Mouse (Mus musculus): ENCODE data around the gene Hspb9.

Gene Hspb9

DNA sequence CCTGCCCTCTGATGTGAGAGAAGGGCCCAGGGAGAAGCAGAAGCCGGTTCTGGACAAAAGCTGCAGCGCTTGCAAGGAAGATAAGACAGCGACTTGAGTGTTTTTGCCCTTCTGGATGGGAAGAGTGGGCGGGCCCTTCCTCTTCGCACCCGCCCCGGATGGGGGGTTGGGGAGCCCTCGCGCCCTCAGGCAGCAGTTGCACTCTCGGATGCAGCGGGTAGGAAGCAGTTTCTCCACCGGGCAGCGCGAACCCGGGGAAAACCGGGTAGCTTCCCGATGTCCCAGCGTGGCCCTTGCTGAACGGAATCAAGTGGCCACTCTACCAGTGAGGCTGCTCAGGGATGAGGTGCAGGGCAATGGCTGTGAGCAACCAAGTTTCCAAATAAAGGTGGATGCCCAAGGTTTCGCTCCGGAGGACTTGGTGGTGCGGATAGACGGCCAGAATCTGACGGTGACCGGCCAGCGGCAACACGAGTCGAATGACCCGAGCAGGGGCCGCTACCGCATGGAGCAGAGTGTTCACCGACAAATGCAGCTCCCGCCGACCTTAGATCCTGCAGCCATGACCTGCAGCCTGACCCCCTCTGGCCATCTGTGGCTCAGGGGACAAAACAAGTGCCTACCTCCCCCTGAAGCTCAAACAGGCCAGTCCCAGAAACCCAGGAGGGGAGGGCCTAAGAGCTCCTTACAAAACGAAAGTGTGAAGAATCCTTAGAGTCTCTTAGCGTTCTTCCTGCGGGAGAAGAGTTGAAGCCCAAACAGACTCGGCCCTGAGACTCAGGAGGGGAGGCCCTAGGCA is at the start of gene Hspb9:
TSS of gene Hspb9 (plus strand) at position 116 of the 799 bp plus-strand sequence.
- DNase-seq (ENCODE audit: low read depth, low spot score) = peak; percentile 87

DNA sequence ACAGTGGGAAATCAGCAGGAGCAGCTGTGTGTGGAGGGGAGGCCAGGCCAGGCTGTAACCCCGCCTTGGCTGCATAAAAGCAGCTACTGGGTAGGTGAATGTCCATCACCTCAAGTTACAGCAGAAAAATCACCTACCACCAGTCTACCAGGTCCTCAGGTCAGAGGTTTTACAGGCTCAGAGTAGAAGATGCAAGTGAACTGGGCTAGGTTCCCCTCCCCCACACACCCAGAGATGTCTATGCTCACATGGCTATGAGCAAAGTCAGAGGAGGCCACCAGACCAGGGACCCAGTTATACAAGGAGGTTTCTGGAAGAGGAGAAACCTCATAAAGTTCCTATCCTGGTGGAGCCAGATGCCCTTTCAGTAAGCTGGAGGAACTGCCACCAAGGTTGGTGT is 42.6 kb upstream of the Hspb9 start:
- DNase-seq (ENCODE audit: low read depth, low spot score) = no peak

DNA sequence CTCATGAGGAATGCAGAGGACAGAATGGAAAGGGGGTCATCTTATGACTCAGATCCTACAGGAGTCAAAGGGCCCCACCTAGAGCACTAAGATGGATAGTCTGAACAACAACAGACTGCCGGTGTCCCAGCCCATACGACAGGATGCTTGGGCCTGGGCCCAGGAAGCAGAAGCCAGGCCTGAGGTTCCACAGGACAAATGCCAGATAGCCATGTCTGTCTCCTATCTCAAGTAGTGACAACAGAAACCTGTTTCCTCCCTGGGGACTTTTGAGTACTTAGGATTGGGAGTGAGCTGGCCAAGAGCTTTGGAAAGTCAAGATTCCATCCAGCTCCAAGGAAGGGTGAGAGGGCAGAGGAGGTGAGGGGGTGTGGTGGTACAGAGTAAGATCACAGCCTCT is 41.7 kb upstream of the Hspb9 start:
- DNase-seq (ENCODE audit: low read depth, low spot score) = no peak

DNA sequence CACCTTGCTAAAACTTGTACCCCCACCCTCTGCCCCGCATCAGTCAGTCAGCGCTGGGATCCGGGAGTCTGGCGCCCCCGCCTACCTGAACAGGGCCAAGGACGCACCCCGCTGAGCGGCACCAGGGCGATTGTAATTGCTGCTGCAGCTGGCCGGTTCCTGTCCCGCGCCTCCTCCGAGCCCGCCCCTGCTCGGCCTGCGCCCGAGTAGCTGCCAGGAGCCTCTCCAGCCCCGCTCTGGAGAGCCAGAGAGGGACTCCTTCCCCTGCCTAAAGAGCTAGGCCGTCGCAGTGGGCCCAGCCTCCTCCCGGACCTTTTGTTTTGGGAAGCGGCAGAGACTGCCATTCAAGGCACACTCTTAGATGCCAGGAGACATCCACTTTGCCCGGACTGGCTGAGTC is 40.5 kb upstream of the Hspb9 start:
- no peak for DNase-seq (ENCODE audit: low read depth, low spot score)

DNA sequence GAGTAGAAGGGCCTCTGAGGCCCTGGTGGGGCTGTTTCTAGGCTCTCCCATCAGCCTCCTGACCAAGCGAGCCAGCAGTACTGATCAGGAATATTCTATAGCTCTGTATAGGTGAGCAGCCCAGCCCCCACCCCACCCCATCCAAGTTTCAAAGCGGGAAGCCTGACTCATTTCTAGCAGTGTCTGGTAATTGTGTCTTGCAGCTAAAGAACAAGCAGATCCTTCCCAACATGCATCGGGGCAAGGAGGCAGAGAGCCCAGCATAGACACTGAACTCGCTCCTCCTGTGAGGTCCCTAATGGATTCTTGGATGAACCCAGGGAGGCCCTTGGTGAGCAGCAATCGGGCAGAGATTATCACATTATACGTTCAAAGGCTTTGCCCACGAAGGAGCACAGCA is 35.8 kb upstream of the Hspb9 start:
- no peak for DNase-seq (ENCODE audit: low read depth, low spot score)

DNA sequence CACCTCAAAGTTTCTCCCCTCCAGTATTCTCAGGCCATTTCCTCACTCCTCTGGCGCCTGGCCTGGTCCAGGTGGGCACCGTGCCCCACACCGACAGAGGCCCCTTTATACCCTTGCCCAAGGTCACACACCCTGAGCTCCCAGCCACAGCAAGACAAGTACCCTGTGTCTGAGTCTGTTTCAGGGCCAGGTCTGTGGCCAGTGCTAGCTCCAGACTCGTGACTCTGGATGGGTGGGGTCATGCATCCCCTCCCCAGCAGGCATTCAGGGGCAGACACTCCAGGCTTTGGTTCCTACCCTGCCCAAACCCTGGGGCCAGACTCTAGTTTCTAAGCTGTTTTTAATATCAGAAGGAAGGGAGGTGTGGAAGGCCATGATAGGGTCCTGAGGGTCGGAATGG is 31.8 kb upstream of the Hspb9 start:
- no peak for DNase-seq (ENCODE audit: low read depth, low spot score)

DNA sequence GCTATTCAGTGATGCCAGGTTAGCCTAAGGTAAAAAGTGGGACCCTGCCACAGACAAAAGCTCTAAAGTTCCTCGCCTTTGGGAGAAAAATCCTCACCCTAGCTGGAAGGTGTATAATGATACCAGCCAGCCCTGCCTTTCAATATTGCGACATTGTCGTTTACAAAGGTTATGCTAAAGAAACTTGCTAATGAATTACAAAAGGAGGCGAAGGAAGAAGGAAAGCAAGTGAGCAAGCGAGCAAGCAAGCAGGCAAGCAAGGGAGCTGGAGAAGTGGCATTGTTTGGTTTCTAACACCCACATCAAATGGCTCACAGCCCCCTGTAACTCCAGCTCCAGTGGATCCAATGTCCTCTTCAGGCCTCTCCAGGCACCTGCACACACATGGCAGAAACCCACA is 31.1 kb upstream of the Hspb9 start:
- DNase-seq (ENCODE audit: low read depth, low spot score) = no peak

DNA sequence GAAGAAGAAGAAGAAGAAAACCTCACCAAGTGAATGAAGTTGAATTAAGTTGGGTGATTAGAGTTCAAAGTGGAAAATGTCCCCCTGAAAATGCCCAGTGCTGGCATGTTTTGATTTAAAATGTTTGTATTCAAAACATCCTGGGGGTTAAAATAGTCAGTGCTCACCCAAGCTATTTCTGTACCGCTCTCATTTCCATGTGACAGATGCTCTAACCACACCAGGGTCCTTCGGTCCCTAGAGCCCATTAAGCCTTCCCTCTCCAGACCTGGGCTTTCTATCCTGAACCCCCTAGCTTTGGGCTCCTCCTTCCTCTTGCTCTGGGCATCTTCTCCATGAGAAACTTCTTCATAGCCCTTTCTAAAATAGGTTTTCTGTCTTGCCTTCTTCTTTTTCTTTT is 29.6 kb upstream of the Hspb9 start:
- DNase-seq (ENCODE audit: low read depth, low spot score) = no peak

DNA sequence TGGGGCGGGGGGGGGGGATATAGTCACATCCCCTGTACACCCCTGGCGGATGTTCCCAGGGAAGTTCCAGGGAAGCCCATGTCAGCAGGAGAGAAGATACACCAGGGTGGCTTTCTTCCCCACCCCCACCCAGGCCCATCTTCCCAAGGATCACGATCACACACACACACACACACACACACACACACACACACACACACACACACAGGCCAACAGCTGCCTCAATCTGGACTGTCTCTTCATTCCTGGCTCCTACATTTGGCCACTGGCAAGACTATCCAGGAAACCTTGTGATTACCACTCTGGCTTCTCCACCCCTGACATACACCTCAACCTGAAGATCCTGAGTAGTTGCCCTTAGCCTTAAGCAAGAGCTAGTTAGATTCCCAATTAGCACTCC is 28.3 kb upstream of the Hspb9 start:
- no peak for DNase-seq (ENCODE audit: low read depth, low spot score)

DNA sequence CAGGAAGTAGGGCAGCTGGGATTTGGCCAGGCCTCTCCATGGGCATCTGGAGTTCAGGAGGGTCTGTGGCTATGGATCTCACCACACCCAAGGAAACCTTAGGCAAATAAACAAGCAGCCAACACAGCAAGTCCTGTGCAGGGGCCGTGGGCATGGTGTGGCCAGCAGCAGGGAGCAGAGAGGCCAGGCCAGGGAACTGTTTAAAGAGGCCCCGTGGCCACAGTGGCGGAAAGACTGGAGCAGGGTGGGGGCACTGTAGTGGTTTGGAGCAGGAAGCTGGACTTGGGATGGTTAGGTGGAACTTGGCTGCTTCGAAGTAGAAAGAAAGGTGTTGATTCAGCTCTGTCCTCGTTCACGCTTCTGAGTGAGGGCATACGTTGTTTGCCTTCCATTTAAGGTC is 26.4 kb upstream of the Hspb9 start:
- no peak for DNase-seq (ENCODE audit: low read depth, low spot score)

DNA sequence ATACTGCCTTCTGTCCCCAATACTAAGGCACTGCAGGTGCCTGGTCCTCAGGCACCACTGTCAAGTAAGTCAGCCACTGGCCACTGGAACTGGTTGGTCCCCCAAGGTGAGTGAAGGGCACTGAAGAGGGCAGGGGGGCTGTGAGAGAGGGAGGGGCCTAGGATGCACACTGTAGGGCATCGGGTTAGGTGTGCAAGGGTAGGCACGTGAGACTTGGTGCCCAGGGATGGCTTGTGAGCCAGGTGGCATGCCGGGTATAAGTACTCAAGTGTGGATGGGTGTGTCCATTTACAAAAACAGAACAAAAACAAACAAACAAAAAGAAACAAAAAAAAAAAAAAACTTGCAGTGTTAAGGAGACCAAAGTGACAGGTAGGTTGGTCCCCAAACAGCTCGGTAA is 25.2 kb upstream of the Hspb9 start:
- no peak for DNase-seq (ENCODE audit: low read depth, low spot score)

DNA sequence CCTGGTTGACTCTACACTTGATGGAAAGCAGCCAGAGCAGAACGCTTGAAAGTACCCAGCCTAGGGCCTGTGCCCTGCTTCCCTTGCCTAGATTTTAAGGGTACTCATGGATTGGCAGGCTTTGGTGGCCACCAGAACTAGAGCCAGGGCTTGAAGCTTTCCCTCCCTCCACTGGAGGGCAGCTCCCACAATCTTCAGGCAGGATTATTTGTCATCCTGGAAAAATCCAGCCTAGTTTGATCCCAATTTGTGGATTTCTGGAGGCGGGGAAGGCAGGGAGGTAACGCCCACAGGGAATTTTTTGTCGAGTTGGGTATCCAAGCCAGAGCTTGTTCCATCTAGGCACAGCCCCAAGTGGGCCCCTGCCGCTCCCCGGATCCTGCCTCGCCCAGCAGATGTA is 23.3 kb upstream of the Hspb9 start:
- DNase-seq (ENCODE audit: low read depth, low spot score) = no peak

DNA sequence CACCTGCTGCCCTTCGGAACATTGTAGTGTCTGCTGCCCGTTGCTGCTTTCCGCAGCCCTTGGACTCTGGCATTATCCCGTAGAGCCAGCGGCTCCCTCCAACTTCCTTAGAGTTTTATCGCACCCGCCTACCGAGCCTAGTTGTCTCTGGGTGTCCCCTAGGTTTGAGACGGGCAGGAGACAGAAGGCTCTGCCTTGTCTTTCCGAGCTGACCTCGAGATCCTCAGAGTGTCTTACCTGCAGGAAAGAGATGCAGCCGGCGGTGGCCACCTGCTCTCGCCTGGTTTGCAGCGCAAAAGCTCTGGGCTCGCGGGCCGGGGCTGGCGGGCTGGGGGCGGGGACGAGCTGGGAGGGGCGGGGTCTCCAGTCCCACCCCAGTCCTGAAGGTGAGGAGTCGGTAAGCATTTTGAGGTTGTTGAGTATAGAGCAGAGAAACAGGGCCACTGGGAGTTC is 21.5 kb upstream of the Hspb9 start, which contains the start of gene Zfp385c:
TSS of gene Zfp385c (minus strand) at position 292 of the 453 bp plus-strand sequence.
- peak; percentile 51 for DNase-seq (ENCODE audit: low read depth, low spot score)

DNA sequence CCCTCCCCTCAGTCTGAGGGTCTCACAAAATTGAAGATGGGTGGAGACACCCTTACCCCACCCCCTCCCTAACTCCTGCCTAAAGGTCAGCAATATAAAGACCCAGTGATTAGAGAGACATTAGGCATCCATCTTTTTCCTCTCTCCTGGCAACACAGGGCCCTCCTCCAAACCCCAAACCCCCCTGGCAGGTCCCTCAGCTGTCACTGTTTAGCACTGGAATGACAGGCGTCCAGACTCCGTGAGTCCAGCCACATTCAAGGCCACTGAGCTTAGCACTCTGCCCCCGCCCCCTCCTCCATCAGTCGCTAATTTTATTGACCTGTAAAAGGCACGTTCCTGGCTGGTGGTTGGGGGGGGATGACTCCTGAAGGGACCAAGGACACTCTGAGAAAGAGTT is 20.5 kb upstream of the Hspb9 start:
- no peak for DNase-seq (ENCODE audit: low read depth, low spot score)

DNA sequence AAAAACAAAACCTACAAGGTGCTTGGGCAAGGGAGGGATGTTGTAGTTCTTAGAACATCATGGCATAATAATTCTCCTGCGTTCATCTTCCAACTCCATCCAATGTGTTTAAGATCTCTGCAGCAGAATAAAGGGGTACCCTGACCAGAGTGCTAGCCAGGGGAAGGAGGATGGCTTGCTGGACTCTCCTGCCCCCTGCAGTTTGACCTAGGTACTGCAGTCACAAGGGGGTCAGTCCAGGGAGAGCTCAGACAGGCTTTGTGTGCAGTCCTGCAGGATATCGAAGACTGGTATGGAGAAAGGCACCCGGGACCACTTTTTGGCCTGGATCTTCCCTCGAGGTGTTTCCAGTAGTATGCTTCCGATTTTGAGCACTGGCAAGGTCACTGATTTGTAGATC is 18.7 kb upstream of the Hspb9 start:
- peak; percentile 81 for DNase-seq (ENCODE audit: low read depth, low spot score)

DNA sequence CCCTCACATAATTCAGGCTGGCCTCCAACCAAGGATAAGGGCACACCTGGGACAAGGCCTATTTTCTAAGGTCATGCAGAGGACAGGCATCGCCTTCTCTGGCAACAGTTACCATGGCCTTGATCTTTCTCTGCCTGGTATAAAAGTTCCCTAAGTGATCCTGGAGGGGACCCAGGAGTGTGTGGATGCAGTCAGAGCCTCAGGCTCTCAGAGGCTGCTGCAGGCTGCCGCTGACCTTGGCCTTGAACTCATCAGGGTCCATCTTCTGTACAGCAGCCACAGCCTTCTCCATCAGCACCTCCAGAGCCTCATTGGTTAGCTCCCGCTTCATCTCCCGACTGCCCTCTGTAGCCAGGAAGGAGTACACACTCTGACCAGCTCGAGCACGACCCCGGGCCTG is 15.7 kb upstream of the Hspb9 start:
- DNase-seq (ENCODE audit: low read depth, low spot score) = no peak

DNA sequence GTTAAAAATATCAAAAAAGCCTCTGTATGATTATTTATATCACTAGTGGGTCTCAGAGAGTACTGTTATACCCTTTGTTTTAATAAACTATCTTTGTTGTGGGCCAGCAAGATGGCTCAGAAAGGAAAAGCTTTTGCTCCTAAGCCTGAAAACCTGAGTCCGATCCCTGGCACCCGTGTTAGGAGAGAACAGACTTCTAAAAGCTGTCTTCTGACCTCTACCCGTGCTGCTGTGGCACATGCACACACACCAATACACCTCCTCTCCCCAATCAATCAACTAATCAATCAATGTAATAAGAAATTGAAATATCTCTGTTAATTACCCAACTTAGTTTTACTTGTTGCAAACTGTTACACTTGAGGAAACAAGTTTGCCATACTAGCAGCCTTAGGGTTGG is 12.9 kb upstream of the Hspb9 start:
- no peak for DNase-seq (ENCODE audit: low read depth, low spot score)

DNA sequence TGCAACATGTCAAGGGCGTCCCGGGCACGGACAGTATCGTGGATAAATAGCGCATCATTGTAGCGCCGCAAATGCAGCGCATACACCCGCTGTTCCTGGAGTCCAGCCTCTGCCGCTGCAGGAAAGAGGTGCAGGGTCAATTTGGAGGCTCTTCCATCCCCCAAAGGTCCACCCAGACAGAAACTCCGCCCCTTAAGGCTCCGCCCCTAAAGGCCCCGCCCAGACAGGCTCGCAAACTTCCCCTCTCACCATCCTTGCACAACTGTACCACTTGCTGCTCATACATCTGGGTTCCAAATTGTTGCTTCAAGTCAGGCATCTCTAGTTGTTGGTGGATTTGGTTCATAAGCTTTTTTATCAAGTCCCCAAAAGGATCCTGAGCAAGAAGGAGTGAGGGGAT is 12.3 kb upstream of the Hspb9 start:
- peak; percentile 43 for DNase-seq (ENCODE audit: low read depth, low spot score)

DNA sequence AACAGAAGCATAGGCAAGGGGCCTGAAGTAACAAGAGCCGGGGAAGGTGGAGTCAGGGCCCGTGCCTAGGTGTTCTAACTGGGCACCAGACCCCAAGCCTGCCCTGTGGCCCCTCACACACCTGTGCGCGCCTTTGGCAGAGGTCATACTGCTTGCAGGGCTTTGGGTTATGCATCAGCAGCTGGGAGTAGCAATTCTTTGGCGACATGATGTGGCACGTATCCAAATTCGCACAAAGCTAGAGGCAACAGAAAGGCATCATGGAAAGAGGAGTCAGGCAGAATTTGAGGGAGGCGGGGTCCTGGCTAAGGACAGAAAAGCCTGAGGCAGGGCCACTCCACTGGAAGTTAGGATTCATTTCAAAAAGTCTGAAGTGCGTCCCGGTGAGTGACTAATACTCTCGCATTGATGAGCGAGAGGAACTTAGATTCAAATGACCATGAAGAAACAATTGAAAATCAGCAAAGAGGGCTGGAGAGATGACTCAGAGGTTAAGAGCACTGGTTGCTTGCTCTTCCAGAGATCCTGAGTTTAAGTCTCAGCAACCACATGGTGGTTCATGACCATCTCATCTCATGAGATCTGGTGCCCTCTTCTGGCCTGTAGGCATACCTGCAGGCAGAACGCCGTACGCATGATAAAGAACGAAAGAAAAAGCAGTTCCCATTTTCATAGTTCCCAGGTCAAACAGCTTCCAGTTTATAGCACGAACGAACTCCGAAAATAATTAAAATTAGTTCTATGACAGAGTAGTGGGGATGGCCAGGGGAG is 11.4 kb upstream of the Hspb9 start:
- DNase-seq (ENCODE audit: low read depth, low spot score) = peak; percentile 90

DNA sequence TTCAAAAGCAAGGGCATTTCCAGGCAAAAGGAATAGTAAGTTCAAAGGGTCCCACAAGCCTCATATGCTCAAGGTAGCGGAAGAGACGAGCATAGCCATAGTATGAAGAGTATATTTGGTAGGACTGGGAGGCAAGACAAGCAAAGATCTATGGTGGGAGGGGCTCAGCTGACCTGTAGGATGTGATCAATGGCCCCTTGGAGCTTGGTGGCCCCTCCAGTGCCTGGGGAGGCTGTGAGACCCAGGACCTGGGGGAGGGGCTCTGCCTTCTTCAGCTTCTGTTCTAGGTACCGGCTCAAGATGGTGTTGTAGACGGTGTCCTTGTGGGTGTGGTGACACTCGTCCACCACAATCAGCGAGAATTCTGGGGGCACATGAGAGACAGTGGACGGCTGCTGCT is 10.7 kb upstream of the Hspb9 start:
- peak; percentile 35 for DNase-seq (ENCODE audit: low read depth, low spot score)

DNA sequence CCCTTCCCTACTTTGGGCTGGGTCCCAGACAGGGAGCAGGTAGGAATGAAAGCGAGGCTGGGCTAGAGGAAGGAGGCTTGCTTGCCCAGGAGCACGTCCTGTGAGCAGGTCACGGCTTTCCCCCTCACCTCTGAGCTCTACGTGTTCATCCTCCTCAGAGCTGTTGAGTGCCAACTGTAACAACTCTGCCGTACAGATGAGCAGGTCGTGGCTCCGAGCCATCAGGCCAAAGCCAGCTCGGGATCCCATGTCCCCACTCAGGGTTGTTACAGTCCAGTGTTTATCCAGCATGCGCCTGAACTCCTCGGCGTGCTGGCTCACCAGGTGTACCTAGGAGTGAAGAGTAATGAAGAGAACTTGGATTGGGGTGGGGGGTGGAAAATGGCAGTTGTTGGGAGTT is 10.3 kb upstream of the Hspb9 start:
- peak; percentile 47 for DNase-seq (ENCODE audit: low read depth, low spot score)

DNA sequence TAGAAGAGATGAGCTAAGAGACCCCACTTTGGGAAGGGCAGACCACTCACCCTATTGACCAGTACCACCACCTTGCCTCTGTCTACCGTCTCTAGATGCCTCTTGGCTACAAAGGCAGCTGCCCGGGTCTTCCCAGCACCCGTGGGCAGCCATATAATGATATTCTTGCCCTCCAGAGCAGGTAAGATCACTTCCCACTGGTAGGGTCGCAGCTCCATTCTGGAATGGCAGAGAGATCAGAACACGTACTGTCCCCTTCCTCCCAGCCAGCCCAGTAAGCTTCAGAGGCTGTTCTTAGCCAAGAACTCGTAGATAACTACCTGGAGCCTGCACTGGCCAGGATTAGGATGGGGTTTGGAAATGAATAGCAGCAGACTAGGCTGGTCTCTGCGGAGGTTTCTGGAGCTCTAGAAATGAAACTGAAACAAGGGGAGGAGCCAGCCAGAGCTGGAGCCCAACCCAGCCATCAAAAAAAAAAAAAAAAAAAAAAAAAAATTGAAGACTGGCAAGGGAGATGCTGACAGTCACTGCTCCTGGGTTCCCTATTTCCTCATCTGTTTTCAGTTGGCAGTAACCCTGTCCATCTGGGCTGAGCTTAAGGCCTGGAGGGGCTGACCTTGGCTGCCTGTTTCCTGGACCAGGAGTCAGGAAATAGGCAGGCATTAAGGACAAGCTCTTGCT is 9.7 kb upstream of the Hspb9 start, which contains the start of gene Dhx58:
TSS of gene Dhx58 (minus strand) at position 421 of the 681 bp plus-strand sequence.
- peak; percentile 79 for DNase-seq (ENCODE audit: low read depth, low spot score)
